Mouse (Mus musculus) MEL (cell line): Measurements from ENCODE around the gene Cntfr. TPM values are rescaled to one million over a fixed set of nuclear protein-coding genes. Genes with fewer than 3 reads are reported as not detected.

Source experiments
- DNase-seq: peaks from one replicate; pipeline ENCODE4 v3.0.0; 2011; ENCODE audit warnings: low read depth, low spot score
- H3K27ac ChIP-seq: 2 replicates; pipeline ENCODE4 v1.5.1; 2012; ENCODE audit warnings: low read depth, mild to moderate bottlenecking, control low read depth, low read length, moderate library complexity; ENCODE audit not compliant: control insufficient read depth
- H3K27me3 ChIP-seq, 2 experiments: fragments of 150-350 bp in 1 of 2; sonication (generic) in 1 of 2; 2 replicates each; pipeline ENCODE4 v1.6.1; 2012; ENCODE audit warnings: low read length in 2 of 2, mild to moderate bottlenecking in 2 of 2, improper control_type of control experiment in 1 of 2, moderate library complexity in 1 of 2; ENCODE audit not compliant: insufficient read depth in 2 of 2, control insufficient read depth in 1 of 2
- H3K36me3 ChIP-seq, 2 experiments: 2 replicates each; pipeline ENCODE4 v1.6.1; 2012 to 2014; ENCODE audit warnings: low read length in 2 of 2, improper control_type of control experiment in 1 of 2, inconsistent platforms in 1 of 2, mild to moderate bottlenecking in 1 of 2; ENCODE audit not compliant: insufficient read depth in 2 of 2, control insufficient read depth in 1 of 2
- H3K4me1 ChIP-seq, 2 experiments: fragments of 150-350 bp in 1 of 2; sonication (generic) in 1 of 2; 2 replicates each; pipeline ENCODE4 v1.6.1; 2012; ENCODE audit warnings: low read length in 2 of 2, improper control_type of control experiment in 1 of 2, mild to moderate bottlenecking in 1 of 2; ENCODE audit not compliant: insufficient read depth in 2 of 2, control insufficient read depth in 1 of 2
- H3K4me3 ChIP-seq, 2 experiments: fragments of 150-350 bp in 1 of 2; sonication (generic) in 1 of 2; 2 replicates each; pipeline ENCODE4 v1.5.1; 2012; ENCODE audit warnings: low read depth in 2 of 2, low read length in 2 of 2, mild to moderate bottlenecking in 2 of 2, moderate library complexity in 2 of 2, control low read depth in 1 of 2, improper control_type of control experiment in 1 of 2; ENCODE audit not compliant: control insufficient read depth in 1 of 2, insufficient read depth in 1 of 2
- H3K79me2 ChIP-seq: 2 replicates; pipeline ENCODE4 v1.6.1; 2012; ENCODE audit warnings: mild to moderate bottlenecking, low read length, moderate library complexity; ENCODE audit not compliant: control insufficient read depth, poor library complexity, insufficient read depth
- H3K9ac ChIP-seq: 2 replicates; pipeline ENCODE4 v1.6.1; 2012; ENCODE audit warnings: low read depth, mild to moderate bottlenecking, control low read depth, low read length, moderate library complexity; ENCODE audit not compliant: control insufficient read depth, poor library complexity, severe bottlenecking
- H3K9me3 ChIP-seq: fragments of 150-350 bp; sonication (generic); replicated peaks from 2 replicates; pipeline ENCODE4 v1.6.1; 2012; ENCODE audit warnings: mild to moderate bottlenecking, low read length, improper control_type of control experiment, moderate library complexity; ENCODE audit not compliant: insufficient read depth
- CHD1 ChIP-seq: IDR thresholded peaks from 2 replicates; pipeline ENCODE4 v1.6.1; 2012; ENCODE audit warnings: low read depth, mild to moderate bottlenecking, inconsistent platforms, low read length, improper control_type of control experiment
- CHD2 ChIP-seq: IDR thresholded peaks from 2 replicates; pipeline ENCODE4 v1.6.1; 2011; ENCODE audit warnings: low read length, improper control_type of control experiment
- CTCF ChIP-seq, 3 experiments: IDR thresholded peaks in 2 of 3; conservative IDR thresholded peaks in 1 of 3; 2 replicates each; pipeline ENCODE4 v1.5.1; 2011 to 2012; ENCODE audit warnings: low read length in 3 of 3, low read depth in 2 of 3, mild to moderate bottlenecking in 2 of 3, improper control_type of control experiment in 1 of 3, inconsistent platforms in 1 of 3, mixed read lengths in 1 of 3, moderate library complexity in 1 of 3; ENCODE audit not compliant: control insufficient read depth in 1 of 3, insufficient read depth in 1 of 3, poor library complexity in 1 of 3, severe bottlenecking in 1 of 3
- E2F4 ChIP-seq: IDR thresholded peaks from 2 replicates; pipeline ENCODE4 v1.6.1; 2011; ENCODE audit warnings: low read depth, low read length, improper control_type of control experiment, borderline replicate concordance
- ETS1 ChIP-seq: IDR thresholded peaks from 2 replicates; pipeline ENCODE4 v1.6.1; 2012; ENCODE audit warnings: low read depth, mild to moderate bottlenecking, inconsistent platforms, low read length, improper control_type of control experiment, moderate library complexity
- GATA1 ChIP-seq: IDR thresholded peaks from 2 replicates; pipeline ENCODE4 v1.6.1; 2011; ENCODE audit warnings: low read depth, low read length, improper control_type of control experiment
- HCFC1 ChIP-seq: IDR thresholded peaks from 2 replicates; pipeline ENCODE4 v1.6.1; 2012; ENCODE audit warnings: low read depth, mild to moderate bottlenecking, inconsistent platforms, low read length, improper control_type of control experiment, moderate library complexity
- JUND ChIP-seq: IDR thresholded peaks from 2 replicates; pipeline ENCODE4 v1.6.1; 2011; ENCODE audit warnings: low read depth, mild to moderate bottlenecking, improper control_type of control experiment, low read length
- KAT2A ChIP-seq: conservative IDR thresholded peaks from 2 replicates; pipeline ENCODE4 v1.6.1; 2012; ENCODE audit warnings: low read depth, low read length, improper control_type of control experiment, inconsistent platforms
- MAX ChIP-seq: IDR thresholded peaks from 2 replicates; pipeline ENCODE4 v1.6.1; 2011; ENCODE audit warnings: low read length, improper control_type of control experiment
- MAZ ChIP-seq: IDR thresholded peaks from 2 replicates; pipeline ENCODE4 v1.6.1; 2012; ENCODE audit warnings: low read depth, mild to moderate bottlenecking, inconsistent platforms, low read length, improper control_type of control experiment
- MXI1 ChIP-seq: IDR thresholded peaks from 2 replicates; pipeline ENCODE4 v1.6.1; 2011; ENCODE audit warnings: mild to moderate bottlenecking, low read depth, low read length, improper control_type of control experiment
- MYB ChIP-seq: IDR thresholded peaks from 2 replicates; pipeline ENCODE4 v1.6.1; 2011; ENCODE audit warnings: mild to moderate bottlenecking, low read depth, low read length, improper control_type of control experiment
- NELFE ChIP-seq: IDR thresholded peaks from 2 replicates; pipeline ENCODE4 v1.6.1; 2011; ENCODE audit warnings: low read depth, low read length, improper control_type of control experiment
- POLR2A ChIP-seq, 2 experiments: IDR thresholded peaks; 2 replicates each; pipeline ENCODE4 v1.6.1; 2011 to 2012; ENCODE audit warnings: low read length in 2 of 2, mild to moderate bottlenecking in 2 of 2, control low read depth in 1 of 2, improper control_type of control experiment in 1 of 2, low read depth in 1 of 2, moderate library complexity in 1 of 2; ENCODE audit not compliant: control insufficient read depth in 1 of 2, insufficient read depth in 1 of 2, poor library complexity in 1 of 2
- POLR2AphosphoS5 ChIP-seq: IDR thresholded peaks from 2 replicates; pipeline ENCODE4 v1.6.1; 2012; ENCODE audit warnings: low read depth, borderline replicate concordance, mild to moderate bottlenecking, inconsistent platforms, low read length, moderate library complexity, mixed read lengths
- RAD21 ChIP-seq: IDR thresholded peaks from 2 replicates; pipeline ENCODE4 v1.6.1; 2011; ENCODE audit warnings: mild to moderate bottlenecking, low read depth, low read length, improper control_type of control experiment
- RCOR1 ChIP-seq: IDR thresholded peaks from 2 replicates; pipeline ENCODE4 v1.6.1; 2012; ENCODE audit warnings: low read depth, mild to moderate bottlenecking, inconsistent platforms, low read length, improper control_type of control experiment
- SIN3A ChIP-seq: IDR thresholded peaks from 2 replicates; pipeline ENCODE4 v1.6.1; 2012; ENCODE audit warnings: low read length, improper control_type of control experiment, inconsistent platforms
- SMC3 ChIP-seq: IDR thresholded peaks from 2 replicates; pipeline ENCODE4 v1.6.1; 2011; ENCODE audit warnings: low read depth, low read length, improper control_type of control experiment
- TBP ChIP-seq: IDR thresholded peaks from 2 replicates; pipeline ENCODE4 v1.8.0; 2011; ENCODE audit warnings: low read depth, low read length, improper control_type of control experiment
- TCF12 ChIP-seq: IDR thresholded peaks from 2 replicates; pipeline ENCODE4 v1.6.1; 2014; ENCODE audit warnings: low read depth, mild to moderate bottlenecking, inconsistent platforms, low read length, improper control_type of control experiment, moderate library complexity
- UBTF ChIP-seq: IDR thresholded peaks from 2 replicates; pipeline ENCODE4 v1.6.1; 2012; ENCODE audit warnings: low read depth, mild to moderate bottlenecking, inconsistent platforms, low read length, improper control_type of control experiment, moderate library complexity, borderline replicate concordance; ENCODE audit not compliant: insufficient read depth
- USF1 ChIP-seq: IDR thresholded peaks from 2 replicates; pipeline ENCODE4 v1.6.1; 2014; ENCODE audit warnings: low read depth, mild to moderate bottlenecking, inconsistent platforms, low read length, improper control_type of control experiment, moderate library complexity
- USF2 ChIP-seq, 2 experiments: IDR thresholded peaks; 2 replicates each; pipeline ENCODE4 v1.6.1; 2011 to 2012; ENCODE audit warnings: improper control_type of control experiment in 2 of 2, low read length in 2 of 2, borderline replicate concordance in 1 of 2, inconsistent platforms in 1 of 2, low read depth in 1 of 2, mild to moderate bottlenecking in 1 of 2; ENCODE audit not compliant: insufficient read depth in 1 of 2
- ZC3H11A ChIP-seq: IDR thresholded peaks from 2 replicates; pipeline ENCODE4 v1.6.1; 2012; ENCODE audit warnings: low read depth, mild to moderate bottlenecking, inconsistent platforms, low read length, improper control_type of control experiment
- ZKSCAN1 ChIP-seq: IDR thresholded peaks from 2 replicates; pipeline ENCODE4 v1.6.1; 2012; ENCODE audit warnings: low read depth, mild to moderate bottlenecking, inconsistent platforms, low read length, improper control_type of control experiment, moderate library complexity
- ZMIZ1 ChIP-seq: IDR thresholded peaks from 2 replicates; pipeline ENCODE4 v1.6.1; 2012; ENCODE audit warnings: low read depth, mild to moderate bottlenecking, inconsistent platforms, low read length, improper control_type of control experiment, moderate library complexity
- ZNF384 ChIP-seq: IDR thresholded peaks from 2 replicates; pipeline ENCODE4 v1.6.1; 2012; ENCODE audit warnings: low read depth, mild to moderate bottlenecking, inconsistent platforms, low read length, improper control_type of control experiment
- polyA plus RNA-seq, 2 experiments: library from polyadenylated mRNA; stranded (reverse) in 1 of 2; unstranded in 1 of 2; fragments of >175 nt in 1 of 2; fragments of >200 nt in 1 of 2; gene quantifications; 2 replicates each; pipeline versions ENCODE4 v1.2.1 to v1.2.4; 2012; ENCODE audit warnings: low replicate concordance in 2 of 2, low read depth in 1 of 2; ENCODE audit not compliant: insufficient read length in 2 of 2, insufficient read depth in 1 of 2, missing spikeins in 1 of 2
- total RNA-seq: library from RNA; depleted of rRNA; stranded (reverse); fragments of 300-350 nt; gene quantifications from 2 replicates; pipeline ENCODE4 v1.2.3, GENCODE M21; 2012

The Cntfr gene
- total and polyA plus RNA-seq, 3 experiments = not detected

GRCm38 (mm10) chr4:41676248-41677005 lies 20.5 kb downstream of the Cntfr start:
- H3K27ac ChIP-seq = no peak overlapping the region
- no peaks in the 10 kb centered on the region; a peak in 1 of 4 replicates for H3K27me3 ChIP-seq
- H3K4me1 ChIP-seq = no peaks in the 10 kb centered on the region
- TF ChIP-seq ZKSCAN1 (no peak), ETS1 (no peak)
- TF ChIP-seq, all 39 proteins: peak for 0
- no peak for DNase-seq
- H3K4me3 ChIP-seq = no peak overlapping the region
- H3K9me3 ChIP-seq = no peaks in the 10 kb centered on the region
- H3K79me2 ChIP-seq = no peaks in the 10 kb centered on the region
- H3K9ac ChIP-seq = no peak overlapping the region
- H3K36me3 ChIP-seq = no peaks in the 10 kb centered on the region

GRCm38 (mm10) chr4:41673186-41673585 lies 23.7 kb downstream of the Cntfr start:
- no peak for DNase-seq

DNA sequence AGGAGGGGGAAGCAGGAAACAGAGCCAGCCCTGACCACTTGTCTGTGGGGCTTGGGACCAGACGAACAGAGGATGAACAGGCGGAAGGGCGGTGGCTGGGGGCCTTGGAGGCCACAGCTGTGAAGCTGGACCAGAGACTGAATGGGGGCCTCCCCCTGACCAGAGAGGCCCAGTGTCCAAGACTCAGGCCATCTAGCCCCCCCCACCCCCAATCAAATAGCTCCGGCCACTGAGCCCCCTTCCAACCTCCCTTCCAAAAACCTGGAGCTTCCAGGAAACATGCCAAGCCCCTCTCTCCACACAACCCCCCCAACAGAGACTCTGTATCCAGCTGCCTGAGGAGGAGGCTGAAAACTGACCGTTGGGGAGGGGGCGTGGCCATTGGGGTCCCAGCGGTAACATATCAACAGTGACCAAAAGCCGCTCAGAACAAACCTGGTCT lies 24.3 kb downstream of the Cntfr start:
- Histone ChIP-seq H3K4me1 (no peaks in the 10 kb centered on the region), H3K36me3 (no peaks in the 10 kb centered on the region), H3K9me3 (no peaks in the 10 kb centered on the region), H3K27ac (no peak overlapping the region), H3K79me2 (no peaks in the 10 kb centered on the region), H3K4me3 (no peak overlapping the region), H3K9ac (no peak overlapping the region), H3K27me3 (no peaks in the 10 kb centered on the region; a peak in 1 of 4 replicates)
- TF ChIP-seq GATA1 (no peak), TCF12 (no peak), CHD2 (no peak), UBTF (no peak), ETS1 (no peak), JUND (no peak), POLR2A (IDR thresholded peaks at IDR 0.05; ENCODE audit: control insufficient read depth in 1 of 2, insufficient read depth in 1 of 2, low read depth in 1 of 2, low read length in 2 of 2, poor library complexity in 1 of 2) (no peak), HCFC1 (no peak), USF2 (IDR thresholded peaks at IDR 0.05; ENCODE audit: borderline replicate concordance in 1 of 2, insufficient read depth in 1 of 2, low read depth in 1 of 2, low read length in 2 of 2) (no peak), USF1 (no peak), SIN3A (no peak), RCOR1 (no peak), RAD21 (no peak), POLR2AphosphoS5 (no peak), E2F4 (no peak), KAT2A (no peak), SMC3 (no peak)
- DNase-seq = no peak

More at GRCm38 (mm10) chr4:41673186-41673585, 23.7 kb downstream of the Cntfr start:
- no peaks in the 10 kb centered on the region for H3K9me3 ChIP-seq
- TF ChIP-seq ZC3H11A (no peak), ZNF384 (no peak), MAZ (no peak), ETS1 (no peak), KAT2A (no peak), JUND (no peak), UBTF (no peak), NELFE (no peak), MYB (no peak), CHD1 (no peak), ZMIZ1 (no peak), CTCF (IDR thresholded peaks at IDR 0.05 in 2 of 3, conservative IDR thresholded peaks at IDR 0.05 in 1 of 3; ENCODE audit: control insufficient read depth in 1 of 3, insufficient read depth in 1 of 3, low read depth in 2 of 3, low read length in 3 of 3, poor library complexity in 1 of 3, severe bottlenecking in 1 of 3) (no peak), MXI1 (no peak), RCOR1 (no peak), MAX (no peak), CHD2 (no peak), ZKSCAN1 (no peak), TBP (no peak), HCFC1 (no peak)
- TF ChIP-seq, all 39 proteins: peak for 0
- Histone ChIP-seq H3K4me1 (no peaks in the 10 kb centered on the region), H3K36me3 (no peaks in the 10 kb centered on the region), H3K9ac (no peak overlapping the region), H3K79me2 (no peaks in the 10 kb centered on the region), H3K4me3 (no peak overlapping the region), H3K27me3 (no peaks in the 10 kb centered on the region; a peak in 1 of 4 replicates), H3K27ac (no peak overlapping the region)
